Mouse (Mus musculus) cerebral cortex, adult 2 months (tissue): ENCODE measurements around the gene Diaph3.

Experiments used
- WGBS: fragments of 180-500 bp; shearing (Covaris S2); methylation state at CpG from one replicate; pipeline ENCODE4 v1.1.7; 2018; 5-methylcytosine and 5-hydroxymethylcytosine counted together

Gene Diaph3

DNA sequence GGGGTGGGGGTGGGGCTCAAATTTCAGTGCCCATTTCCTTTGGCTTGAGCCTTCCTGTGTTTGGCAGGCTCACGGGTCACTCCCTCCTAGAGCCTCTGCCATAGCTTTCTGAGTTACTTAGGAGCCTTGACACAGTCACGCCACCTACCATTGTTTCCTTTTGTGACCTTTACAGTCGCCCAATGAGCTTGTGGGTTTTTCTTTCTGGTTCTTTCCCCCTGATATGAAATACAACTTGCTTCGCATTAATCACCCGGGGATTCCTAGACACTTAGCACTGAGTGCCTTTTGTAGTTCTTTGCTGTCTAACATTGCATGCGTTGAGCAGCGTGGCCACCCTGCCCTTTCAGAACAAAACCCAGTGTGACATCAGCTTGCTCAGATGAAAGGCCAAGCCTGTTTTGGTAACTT is 498.2 kb downstream of the Diaph3 start:
- WGBS: 75% methylated on average over 7 of the region's 7 CpGs

DNA sequence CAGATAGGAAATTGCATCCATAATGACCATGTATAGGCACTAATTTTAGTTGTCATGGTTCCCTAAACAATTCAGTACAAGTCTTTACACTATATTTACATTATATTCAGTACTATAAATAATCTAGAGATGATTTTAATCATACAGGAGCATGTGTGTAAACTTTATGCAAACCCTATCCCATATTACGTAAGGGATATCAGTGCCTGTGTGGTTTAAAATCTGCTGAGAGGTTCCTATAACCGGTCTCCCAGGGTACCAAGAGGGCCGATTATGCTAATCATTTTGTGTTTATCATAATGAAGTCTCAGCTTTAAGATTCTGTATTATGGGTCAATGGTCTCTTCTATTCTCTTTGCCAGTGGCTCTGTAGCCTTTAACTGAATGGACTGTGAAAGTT is 499.2 kb downstream of the Diaph3 start:
- 95% methylated on average over 3 of the region's 3 CpGs for WGBS

DNA sequence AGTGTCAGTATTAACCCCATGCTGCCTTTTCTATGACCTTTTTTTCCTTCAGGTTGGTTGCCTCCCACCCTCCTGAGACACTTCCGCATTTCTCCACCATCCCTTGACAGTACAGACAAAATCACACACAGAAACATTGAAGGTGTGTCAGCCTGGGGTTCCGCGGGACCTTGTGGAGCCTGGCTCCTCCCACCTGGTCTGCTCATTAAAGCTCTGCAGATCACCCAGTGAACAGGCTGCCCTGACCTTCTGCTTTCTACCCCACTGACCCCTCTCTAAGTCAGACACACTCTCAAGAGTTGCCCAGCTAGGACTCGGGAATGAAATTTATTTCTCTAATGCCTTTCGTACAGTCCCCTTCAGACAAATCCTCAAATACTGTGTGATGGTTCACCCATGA is 500.9 kb downstream of the Diaph3 start:
- 90% methylated on average over 5 of the region's 5 CpGs for WGBS

DNA sequence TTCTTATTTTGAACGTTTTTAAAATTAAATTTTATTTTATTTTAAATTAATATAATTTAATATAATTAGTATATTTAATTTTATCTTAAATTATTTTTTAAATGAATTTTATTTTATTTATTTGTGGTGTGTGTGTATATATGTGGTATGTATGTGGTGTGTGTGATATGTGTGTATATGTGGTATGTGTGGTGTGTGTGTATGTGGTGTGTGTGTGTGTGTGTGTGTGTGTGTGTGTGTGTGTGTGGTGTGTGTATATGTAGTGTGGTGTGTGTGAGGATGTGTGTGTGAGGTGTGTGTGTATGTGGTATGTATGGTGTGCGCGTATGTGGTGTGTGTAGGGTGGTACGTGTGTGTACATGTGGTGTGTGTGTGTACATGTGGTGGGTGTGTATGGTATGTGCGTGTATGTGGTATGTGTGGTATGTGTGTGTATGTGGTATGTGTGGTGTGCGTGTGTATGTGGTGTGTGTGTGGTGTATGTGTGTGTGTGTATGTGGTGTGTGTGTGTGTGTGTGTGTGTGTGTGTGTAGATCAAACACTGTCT is 505.4 kb downstream of the Diaph3 start:
- WGBS: 30% methylated on average over 6 of the region's 6 CpGs

DNA sequence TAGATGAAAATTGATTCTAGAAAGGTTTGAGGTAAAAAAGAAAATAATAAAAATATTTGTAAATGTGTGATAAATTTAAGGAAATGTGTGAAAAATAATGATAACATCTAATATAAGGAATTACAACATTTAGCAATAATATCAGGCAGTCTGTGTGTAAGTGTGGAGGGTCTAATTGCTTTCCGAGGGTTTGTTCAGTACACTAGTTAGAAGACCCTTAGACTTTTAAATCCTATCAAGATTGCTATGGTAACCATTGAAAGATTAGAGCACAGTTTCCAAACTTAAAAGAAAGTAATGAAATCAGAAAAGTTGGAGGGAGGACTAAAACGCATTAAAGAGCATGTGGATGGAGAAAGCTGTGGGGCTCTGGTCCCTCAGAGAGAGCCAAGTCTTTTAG is 506.0 kb downstream of the Diaph3 start:
- WGBS: 71% methylated on average over 2 of the region's 2 CpGs

DNA sequence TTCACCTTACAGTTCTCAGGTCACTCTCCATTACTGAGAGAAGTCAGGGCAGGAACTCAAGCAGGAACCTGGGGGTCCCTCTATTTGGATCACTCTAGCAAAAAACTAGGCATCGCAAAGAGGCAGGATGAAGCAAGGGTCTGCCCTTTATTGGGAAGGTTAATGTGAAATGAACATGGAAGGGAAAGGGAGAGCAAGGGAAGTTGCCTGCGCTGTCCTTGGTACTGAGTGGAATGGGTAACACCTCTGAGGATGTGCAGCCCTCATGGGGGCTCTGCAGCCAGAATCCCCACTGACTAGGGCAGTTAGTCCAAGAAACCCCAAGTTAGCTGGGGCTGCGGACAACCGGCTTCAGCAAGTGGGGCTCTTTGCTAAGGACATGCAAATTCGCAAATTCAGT is 507.2 kb downstream of the Diaph3 start:
- 76% methylated on average over 5 of the region's 5 CpGs for WGBS

DNA sequence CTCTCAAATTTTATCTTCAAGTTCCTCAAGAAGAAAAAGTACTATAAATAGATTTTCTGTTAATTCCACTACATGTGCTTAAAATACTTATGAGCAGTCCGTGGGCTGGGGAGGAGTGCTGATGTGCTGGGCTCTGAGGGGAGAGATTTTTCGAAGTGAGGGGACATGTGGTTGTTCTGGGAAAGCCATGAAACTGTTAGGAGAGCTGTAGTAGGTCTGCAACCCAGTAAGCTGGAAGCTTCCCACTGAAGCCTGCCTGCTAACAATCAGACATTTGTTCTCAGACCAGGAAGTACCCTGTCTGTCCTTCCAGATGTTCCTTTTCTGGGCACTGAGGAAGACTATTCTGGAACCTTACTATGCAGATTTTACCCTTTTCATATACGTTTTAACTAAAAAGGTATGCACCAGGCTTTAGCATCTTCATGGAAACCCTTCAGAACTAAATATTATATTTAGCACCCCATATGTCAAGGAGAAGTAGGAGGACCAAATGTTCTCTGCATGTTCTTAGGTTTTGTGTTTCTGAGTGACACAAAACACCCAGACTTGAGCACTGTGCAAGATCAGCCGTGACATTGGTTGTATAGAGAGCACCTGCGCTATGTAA is 516.1 kb downstream of the Diaph3 start:
- WGBS: 53% methylated on average over 5 of the region's 5 CpGs

DNA sequence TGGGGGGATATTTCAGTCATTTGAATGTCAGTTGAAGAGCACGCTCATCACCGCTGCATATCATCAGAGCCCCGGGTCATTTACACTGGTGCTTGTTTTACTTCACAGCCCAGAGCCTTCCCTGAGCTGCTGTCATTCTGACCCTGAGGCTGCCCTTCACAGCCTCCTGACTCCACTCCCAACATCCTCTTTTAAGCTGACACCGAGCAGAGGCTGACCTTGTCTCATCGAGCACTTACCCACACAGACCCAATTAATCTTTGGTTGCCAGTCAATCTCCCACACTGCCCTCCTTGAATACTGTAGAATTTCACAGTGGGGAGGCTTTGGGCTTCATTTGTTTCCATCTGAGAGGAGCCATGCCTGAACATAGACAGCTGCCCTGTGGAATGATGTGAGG is 521.4 kb downstream of the Diaph3 start:
- 76% methylated on average over 5 of the region's 5 CpGs for WGBS
